Mouse (Mus musculus) retina, embryonic 14.5 days (tissue): ENCODE results near the gene Vnn3.
A peak's percentile ranks its signal among the peaks of the same experiment; 100 is the strongest.

ENCODE experiments used
- DNase-seq: peaks from one replicate; pipeline ENCODE4 v3.0.0-alpha.2; 2015; ENCODE audit warnings: low spot score

Vnn3 gene

DNA sequence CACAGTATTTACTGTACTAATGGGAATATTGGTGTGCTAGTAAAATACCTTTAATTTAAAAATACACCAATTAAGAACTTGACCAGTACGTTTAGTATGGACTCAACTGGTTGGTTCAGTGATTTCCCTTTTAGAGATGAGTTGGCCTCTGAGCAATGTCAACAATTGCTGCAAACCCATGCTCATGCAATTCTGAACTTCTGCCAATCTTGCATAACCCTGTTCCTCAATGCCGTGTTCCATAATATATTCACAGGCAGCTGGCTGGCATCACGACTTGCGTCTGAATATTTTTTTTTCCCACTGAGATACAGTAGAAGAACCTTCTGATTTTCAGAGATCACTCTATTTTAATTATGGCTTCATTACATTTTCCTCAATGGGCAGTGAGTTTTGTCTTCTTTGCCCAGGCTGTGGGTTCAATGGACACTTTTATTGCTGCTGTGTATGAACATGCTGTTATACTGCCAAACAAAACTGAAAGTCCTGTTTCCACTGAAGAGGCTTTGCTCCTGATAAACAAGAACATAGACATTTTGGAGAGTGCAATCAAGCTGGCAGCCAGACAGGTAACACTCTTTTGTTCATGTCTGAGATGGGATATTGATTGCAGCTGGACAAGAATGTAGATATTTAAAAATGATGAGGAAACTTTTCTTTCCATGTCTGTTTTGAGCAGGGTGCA lies at the start of gene Vnn3:
TSS of gene Vnn3 (plus strand) at position 235 of the 685 bp plus-strand sequence.
- DNase-seq: no peak

- no peak for DNase-seq
Observed at GRCm38 (mm10) chr10:23802911-23803310, 48.4 kb upstream of the Vnn3 start.

DNA sequence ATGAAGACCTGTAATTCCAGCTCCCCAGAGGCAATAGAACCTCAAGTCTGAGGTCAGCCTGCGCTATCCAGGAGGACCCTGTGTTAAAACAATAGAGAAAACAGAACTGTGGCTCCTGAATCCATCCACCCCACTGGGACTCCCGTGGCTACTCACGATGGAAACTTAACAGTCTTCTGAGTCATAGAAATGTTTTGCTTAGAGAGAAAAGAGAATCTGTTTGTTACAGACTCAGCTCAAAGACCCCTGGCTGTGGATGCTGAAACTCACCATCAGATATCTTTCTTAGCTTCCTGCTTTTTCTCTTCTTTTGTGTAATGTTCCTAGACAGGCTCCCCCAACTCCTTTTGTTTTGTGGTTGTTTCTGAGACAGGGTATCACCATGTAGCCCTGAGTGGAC lies 46.6 kb upstream of the Vnn3 start:
- DNase-seq: no peak

DNA sequence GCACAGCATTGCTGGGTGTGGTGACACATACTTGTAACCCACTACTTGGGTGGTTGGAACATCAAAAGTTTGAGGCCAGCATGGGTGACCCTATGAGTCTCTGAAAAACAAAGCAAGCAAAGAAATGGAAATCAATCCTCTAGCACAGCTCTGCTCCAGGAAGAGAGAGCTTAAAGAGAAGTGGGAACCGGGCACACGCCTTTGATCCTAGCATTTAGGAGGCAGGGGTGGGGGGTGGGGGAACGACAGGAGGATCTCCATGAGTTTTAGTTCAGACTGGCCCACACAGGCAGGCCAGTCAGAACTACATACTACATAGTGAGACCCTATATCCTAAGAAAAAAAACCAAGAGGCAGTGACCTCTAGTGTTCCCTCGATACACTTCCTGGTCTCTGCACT lies 45.1 kb upstream of the Vnn3 start:
- DNase-seq: no peak

DNA sequence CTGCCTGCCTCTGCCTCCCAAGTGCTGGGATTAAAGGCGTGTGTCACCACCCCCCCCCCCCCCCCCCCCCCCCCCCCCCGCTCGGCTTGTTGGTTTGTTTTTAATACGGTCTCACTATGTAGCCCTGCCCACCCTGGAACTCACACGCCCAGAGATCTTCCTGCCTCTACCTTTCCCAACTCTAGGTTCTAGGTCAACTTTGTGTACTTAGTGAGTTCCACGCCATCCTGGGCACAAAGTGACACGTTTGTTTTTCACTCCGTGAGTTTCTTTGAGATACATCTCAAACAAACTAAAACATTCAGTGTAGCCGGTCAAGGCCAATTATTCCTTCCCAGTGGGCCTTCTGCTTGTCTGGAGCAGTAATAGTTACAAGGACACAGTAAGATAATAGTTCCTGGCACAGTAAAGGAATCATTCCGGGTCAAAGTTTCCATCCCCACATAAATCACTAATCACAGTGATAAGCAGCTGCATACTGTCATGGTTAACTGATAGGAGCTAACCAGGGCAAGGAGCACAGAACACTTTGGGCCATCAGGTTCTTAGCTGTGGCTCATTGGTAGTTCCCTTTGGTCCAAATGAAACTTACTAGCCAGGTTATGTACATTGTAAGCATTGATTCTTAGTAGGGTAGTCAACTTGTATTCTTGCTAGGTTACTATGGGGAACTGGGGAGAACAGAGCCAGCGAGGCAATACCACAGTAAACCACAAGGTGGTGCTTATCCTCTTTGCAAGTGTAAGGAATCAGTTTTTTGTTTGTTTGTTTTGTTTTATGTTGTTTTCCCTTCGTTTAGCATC lies 39.4 kb upstream of the Vnn3 start:
- peak; percentile 79 for DNase-seq

DNA sequence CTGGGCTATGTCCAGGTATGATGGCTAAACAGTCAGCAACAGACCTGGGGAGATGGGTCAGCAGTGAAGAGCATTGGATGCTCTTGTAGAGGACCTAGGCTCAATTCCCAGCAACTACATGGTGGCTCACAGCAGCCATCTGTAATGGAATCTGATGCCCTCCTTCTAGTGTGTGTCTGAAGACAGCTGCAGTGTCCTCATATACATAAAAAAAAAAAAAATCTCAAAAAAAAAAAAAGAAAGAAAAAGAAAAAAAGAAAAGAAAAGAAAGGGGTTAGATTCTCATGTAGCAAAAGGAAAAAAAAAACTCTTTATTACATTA lies 38.9 kb upstream of the Vnn3 start:
- no peak for DNase-seq

- DNase-seq: no peak
Observed at GRCm38 (mm10) chr10:23812852-23813766, 38.2 kb upstream of the Vnn3 start.

- peak; percentile 91 for DNase-seq
Observed at GRCm38 (mm10) chr10:23815168-23815567, 36.1 kb upstream of the Vnn3 start.

- no peak for DNase-seq
Observed at GRCm38 (mm10) chr10:23816241-23816640, 35.0 kb upstream of the Vnn3 start.

- DNase-seq: no peak
Observed at GRCm38 (mm10) chr10:23826516-23826915, 24.7 kb upstream of the Vnn3 start.

- DNase-seq: no peak
Observed at GRCm38 (mm10) chr10:23836003-23836964, 15.0 kb upstream of the Vnn3 start.

- DNase-seq: no peak
Observed at GRCm38 (mm10) chr10:23837115-23837514, 14.1 kb upstream of the Vnn3 start.

GRCm38 (mm10) chr10:23838910-23839309 lies 12.4 kb upstream of the Vnn3 start:
- no peak for DNase-seq

DNA sequence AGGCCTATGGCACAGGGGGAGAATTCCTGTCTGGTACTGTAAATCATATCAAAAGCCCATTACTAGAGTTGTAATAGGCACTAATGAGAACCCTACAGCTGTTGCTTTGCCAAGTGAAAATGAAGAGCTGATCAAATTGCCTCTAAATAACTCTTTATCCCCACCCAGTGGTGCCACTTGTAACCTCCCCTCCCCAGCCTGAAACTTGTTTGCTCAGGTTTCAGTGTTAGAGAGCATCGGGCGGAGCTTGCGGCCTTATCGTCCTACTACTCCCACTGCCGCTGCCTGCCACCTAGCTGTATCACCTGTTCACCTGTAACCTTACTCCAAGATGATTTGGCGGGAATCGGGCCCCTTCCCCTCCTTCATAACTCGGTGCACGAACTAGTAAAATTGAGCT lies 11.9 kb upstream of the Vnn3 start:
- DNase-seq: no peak

- no peak for DNase-seq
Observed at GRCm38 (mm10) chr10:23840496-23840895, 10.8 kb upstream of the Vnn3 start.

GRCm38 (mm10) chr10:23852096-23852495 lies 834 bp downstream of the Vnn3 start:
- DNase-seq: no peak

DNA sequence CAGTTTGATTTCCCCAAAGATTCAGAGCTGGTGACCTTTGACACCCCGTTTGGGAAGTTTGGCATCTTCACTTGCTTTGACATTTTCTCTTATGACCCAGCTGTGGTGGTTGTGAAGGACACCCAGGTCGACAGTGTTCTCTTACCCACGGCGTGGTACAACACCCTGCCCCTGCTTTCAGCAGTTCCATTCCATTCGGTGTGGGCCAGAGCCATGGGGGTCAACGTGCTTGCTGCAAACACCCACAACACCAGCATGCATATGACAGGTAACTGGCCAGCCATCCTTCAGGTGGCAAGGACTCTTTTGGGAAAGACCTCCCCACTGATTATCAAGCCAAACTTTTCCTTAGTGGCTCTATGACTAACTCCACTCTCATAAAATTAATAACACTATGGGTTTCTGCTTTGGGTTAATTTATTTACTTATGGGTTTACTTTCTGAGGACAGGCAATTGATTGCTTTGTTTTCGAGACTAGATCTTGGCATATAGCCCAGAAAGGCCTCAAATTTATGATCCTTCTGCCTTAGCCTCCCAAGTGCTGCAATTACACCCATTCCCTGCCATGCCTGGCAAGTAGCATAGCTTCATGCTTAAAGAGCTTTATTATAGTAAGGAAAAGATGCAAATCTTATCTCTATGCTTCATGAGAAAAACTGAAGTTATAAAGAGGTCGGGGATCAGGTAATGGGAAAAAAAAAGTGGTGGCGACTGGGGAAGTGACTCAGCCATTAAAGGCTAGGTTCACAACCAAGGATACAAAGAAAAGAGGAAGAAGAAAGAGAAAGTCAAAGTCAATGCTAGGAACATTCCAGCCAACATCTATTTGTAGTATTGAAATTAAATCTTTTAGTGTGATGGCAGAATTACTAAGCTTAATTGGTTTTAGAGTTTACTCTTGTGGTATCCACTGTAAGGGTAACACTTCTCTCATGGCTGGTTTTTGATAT lies 13.4 kb downstream of the Vnn3 start:
- no peak for DNase-seq

DNA sequence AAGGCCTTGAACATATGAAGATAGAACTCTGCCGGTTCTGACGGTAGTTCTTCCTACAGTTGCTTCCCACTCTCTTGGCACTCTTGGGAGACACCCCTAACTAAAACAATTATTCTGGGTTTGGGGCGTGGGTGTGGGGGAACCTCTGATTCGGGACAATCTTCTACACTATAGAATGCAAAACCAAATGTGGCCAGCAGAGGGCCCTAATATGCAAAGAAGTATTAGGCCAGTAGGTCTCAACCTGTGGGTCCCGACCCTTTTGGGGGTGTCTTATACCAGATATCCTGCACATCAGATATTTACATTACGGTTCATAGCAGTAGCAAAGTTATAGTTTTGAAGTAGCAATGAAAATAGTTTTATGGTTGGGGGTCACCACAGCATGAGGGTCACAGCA lies 29.4 kb downstream of the Vnn3 start:
- peak; percentile 36 for DNase-seq

DNA sequence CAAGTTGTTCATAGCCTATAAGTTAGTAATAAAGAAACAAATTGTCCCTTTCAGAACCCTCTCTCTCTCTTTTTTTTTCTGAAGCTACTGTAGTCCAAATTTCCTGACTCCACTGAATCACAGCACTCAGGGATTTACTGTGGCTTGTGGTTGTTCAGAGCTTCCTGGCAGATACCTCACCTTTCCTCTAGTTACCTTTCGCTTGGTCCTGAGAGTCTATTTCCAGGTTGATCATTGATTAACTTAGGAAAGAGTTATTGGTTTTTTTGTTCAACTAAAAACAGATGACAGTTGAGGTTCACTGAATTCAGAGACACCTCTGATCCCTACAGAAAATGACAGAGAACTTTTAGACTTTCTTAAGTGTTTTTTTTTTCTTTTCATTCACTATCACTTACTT lies 33.6 kb downstream of the Vnn3 start:
- DNase-seq: no peak

DNA sequence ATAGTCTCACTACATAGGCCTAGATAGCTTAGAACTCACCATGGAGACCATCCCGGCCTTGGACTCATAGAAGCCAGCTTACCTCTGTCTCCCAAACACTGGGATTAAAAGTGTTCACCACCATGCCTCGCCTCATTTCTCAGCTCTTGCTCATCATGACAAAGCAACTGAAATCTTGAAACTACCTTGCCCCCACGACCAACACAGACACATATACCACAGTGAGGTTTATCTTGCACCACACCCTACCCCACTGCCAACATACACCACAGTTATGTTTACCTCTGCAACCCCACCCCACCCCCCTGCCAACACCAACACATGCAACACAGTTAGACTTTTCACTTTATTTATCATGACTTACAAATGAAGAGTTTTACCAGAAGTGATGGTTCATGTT lies 34.8 kb downstream of the Vnn3 start:
- DNase-seq: no peak
